Mouse (Mus musculus) right cerebral cortex, adult 18-20 months (tissue): ENCODE data around the gene Nsl1.

Experiments
- DNase-seq: peaks from one replicate; pipeline ENCODE4 v3.0.0; 2022; ENCODE audit warnings: mixed read lengths

Gene Nsl1

GRCm38 (mm10) chr1:191096871-191097681, 34.3 kb downstream of the Nsl1 start:
- DNase-seq = no peak

GRCm38 (mm10) chr1:191097802-191098747, 35.3 kb downstream of the Nsl1 start, which contains the start of gene Batf3:
TSS of gene Batf3 (plus strand) at chr1:191097847.
- no peak for DNase-seq

- no peak for DNase-seq
Measured at GRCm38 (mm10) chr1:191099114-191099513, 36.3 kb downstream of the Nsl1 start.

- no peak for DNase-seq
Measured at GRCm38 (mm10) chr1:191099772-191100291, 37.0 kb downstream of the Nsl1 start.

GRCm38 (mm10) chr1:191102730-191103370, 40.0 kb downstream of the Nsl1 start:
- DNase-seq = peak; percentile 31

GRCm38 (mm10) chr1:191105246-191105645, 42.4 kb downstream of the Nsl1 start:
- no peak for DNase-seq

- DNase-seq = no peak
Measured at GRCm38 (mm10) chr1:191107306-191107705, 44.5 kb downstream of the Nsl1 start.

DNA sequence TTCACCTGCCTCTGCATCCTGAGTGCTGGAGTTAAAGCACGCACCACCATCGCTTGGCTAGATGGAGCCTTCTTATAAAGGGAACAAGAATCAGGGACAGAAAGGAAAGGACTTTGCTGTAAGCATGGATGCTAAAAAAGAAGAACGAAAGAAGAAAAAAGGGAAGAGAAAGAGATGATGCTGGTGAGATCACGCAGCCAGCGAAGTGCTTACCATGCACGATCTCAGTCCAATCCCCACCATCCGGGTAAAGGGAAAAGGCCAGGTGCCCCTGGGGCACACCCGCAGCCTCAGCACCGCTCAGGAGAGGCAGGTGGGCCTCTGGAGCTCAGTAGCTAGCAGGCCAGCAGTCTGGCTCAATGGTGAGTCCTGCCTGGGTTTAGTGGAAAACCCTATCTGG, 47.1 kb downstream of the Nsl1 start:
- no peak for DNase-seq

- no peak for DNase-seq
Measured at GRCm38 (mm10) chr1:191111146-191111545, 48.3 kb downstream of the Nsl1 start.

DNA sequence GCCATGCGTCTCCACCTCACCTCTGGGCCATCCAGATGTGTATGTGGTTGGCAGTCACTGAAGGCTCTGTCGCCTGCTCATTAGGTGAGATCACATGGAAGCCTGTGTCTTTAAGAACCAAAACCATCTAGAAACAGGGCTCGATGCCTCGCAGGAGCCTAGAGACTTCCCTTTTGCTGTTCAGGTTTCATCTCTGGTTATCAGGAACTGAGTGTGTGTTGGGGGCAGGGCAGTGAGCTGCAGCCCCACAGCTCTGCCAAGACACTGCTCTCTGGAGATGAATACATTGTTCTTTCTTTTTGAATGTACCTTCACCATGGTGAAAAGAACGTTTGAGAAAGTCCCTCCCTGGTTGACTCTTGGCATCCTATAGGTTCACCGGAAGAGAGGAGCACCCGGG, 52.1 kb downstream of the Nsl1 start:
- no peak for DNase-seq

DNA sequence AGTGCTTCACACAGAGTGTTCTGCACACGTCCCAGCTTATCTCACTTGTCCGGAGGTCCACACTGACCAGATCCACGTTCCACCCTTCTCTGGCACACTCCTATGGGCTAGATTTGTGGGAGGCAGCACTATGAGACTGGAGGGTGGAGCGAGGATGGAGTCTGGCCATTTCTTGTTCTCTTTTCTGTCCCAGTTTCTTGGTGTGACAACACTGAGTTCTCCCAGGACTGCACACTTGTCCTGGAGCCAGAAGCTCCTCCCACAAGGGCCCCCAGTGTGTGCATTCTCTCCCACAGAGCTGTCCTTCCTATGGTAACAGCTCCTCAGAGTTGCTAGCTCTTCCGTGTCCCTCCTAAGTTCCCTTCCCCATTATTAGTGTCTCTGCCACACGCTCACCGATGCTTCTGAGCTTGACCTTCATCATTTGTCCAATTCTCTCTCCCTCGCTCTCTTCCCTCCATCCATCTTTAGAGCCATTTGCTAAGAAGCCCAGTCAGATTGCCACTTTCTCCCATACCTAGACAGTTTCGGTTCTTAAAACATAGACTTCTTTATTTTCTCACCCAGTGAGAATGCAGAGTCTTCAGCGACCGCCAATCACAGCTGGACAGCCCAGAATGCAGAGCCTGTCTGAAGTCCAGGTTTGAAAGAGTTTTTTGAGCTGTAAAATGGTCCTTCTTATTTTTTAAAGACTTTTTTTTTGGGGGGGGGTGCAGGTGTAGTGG, 52.9 kb downstream of the Nsl1 start:
- no peak for DNase-seq

DNA sequence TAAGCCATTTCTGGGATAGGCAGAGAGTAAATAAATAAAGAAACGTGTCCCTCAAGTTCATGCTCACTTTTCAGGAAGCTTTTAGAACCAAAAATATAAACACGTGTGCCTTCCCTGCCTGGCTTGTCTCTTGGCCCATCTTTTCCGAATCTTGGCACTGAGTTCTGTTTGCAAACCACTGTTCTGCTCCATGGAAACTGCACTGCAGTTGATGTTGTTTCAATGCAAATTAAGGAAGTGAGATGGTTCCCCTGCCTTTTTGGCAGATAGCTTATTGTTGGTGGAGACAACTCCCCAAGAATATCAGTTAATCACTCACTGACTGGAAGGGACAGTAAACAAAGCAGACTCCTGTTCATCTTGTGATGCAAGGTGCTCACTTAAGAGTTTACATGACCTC, 59.9 kb downstream of the Nsl1 start:
- DNase-seq = no peak

DNA sequence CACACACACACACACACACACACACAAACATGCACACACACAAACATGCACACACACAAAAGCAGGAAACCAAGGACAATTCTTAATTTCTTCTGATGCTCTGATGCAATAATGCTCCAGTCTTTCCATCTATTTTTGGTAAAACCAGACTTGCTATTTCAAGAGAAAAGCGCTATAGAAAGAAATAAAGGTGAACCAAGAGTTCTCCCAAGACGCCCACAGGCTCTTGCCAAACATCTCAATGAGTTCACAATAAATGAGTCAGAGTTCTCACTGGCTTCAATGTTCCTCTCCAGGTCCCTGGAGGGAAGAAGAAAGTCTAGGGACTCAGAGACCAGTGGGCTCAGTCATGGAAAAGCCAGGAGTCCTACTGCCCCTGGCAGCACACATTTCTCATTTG, 60.9 kb downstream of the Nsl1 start:
- peak; percentile 35 for DNase-seq

- DNase-seq = no peak
Measured at GRCm38 (mm10) chr1:191124288-191124687, 61.5 kb downstream of the Nsl1 start.

DNA sequence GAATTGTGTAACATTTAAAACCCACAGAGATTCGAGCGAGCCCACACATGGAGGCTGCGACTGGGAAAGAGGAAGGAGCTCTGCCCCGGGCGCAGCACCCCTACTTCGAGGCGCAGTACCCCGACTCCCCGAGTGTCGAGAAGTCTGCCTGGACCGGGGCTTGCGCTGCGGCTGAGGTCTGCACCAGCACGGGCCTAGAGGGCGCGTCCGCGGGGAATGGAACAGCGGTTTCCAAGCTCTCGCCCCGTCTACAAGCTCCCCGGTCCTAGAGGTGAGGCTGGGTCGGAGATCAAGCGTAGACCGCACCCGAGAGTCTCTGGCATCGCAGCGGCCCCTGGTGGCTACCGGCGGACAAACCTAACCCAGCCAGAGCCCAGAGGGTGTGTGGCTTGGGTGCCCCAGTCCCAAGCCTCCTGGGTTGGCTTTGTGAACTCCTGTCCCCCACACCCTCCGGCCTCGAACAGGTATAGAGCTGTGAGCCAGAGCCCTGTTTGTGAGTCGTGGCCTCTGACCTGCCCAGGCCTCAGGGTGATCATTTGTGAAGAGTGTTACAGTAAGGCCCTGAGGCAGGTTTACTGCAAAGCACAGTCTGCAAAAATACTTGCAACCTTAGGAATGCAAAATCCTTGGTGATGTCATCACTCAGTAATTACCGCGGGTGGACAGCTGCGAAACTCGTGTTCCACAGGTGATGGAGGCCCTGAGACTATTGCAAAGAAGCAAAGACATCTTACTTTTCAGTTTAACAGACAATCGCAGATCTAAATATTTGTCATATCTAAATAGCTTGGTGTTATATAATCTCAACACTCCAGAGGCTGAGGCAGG, 63.2 kb downstream of the Nsl1 start:
- DNase-seq = peak; percentile 21

DNA sequence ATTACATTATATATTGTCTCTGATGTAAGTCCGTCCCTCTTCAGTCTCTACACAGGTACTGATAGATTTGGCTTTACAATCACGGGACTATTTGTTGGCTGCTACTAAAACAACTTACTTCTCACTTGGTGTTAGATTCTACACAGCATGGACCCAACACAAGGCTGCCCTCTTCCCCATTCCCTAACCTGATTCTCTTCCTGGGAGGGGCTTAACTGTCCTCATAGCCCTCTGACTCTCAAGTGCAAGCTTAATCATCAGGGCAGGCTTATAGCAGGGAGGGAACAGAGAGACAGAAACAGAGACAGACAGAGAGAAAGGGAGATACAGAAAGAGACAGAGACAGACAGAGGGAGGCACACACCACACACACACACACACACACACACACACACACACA, 68.9 kb downstream of the Nsl1 start:
- no peak for DNase-seq

- no peak for DNase-seq
Measured at GRCm38 (mm10) chr1:191132240-191132639, 69.4 kb downstream of the Nsl1 start.

DNA sequence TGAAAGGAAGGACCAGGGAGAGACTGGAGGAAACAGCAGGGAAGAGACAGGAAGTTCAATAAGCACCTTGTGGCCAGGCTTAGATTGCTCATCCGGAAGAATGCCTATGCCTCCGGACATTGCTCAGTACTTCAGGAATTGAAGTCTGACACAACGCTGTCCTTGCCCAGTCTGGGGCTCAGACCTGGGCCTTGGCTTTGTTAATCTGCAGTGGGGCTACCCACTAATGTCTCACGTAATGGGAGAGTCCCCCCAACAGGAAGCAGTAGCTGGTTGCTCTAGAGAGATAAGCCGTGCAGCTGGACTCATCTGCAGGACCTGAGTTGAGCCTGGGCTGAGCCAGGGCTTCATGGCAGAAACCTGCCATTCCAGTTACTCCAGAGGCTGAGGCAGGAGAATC, 70.1 kb downstream of the Nsl1 start:
- DNase-seq = no peak

DNA sequence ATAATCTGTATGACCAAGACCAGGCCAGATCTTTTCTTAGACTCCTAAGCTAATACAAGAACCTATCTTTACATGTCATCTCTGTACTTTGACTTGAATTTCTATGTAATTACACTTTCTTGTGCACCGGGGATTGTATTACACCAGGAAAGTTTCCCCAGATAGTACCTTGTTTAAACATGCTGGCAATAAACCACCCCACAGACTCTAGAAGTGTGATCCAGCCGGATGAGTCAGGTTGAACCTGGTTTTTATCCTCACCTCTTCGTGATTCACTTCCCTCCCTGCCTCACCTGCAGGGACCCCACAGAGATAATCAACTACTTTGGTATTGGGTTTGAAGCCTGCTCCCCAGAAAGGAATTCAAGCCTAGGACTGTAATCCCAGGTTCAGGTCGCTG, 72.6 kb downstream of the Nsl1 start:
- no peak for DNase-seq
